Mouse (Mus musculus): ENCODE measurements around the gene Pcyt1b.
A peak's percentile ranks its signal among the peaks of the same experiment; 100 is the strongest.

Gene Pcyt1b

GRCm38 (mm10) chrX:93654218-93655002 lies at the start of gene Pcyt1b:
Gene Pcyt1b, plus strand, starts transcription at chrX:93654863.
- no peak for DNase-seq (ENCODE audit: low spot score in 2 of 2)

GRCm38 (mm10) chrX:93630256-93630655 lies 24.4 kb upstream of the Pcyt1b start:
- no peak for DNase-seq (ENCODE audit: low spot score in 2 of 2)

GRCm38 (mm10) chrX:93631657-93632449 lies 22.8 kb upstream of the Pcyt1b start, which contains the start of gene Pola1:
Gene Pola1, minus strand, starts transcription at chrX:93632155.
- peak; percentile 87 for DNase-seq (ENCODE audit: low spot score in 2 of 2)

- DNase-seq (ENCODE audit: low spot score in 2 of 2) = no peak
These were observed 19.7 kb upstream of the Pcyt1b start for GRCm38 (mm10) chrX:93634861-93635375.

- DNase-seq (ENCODE audit: low spot score in 2 of 2) = no peak
These were observed 11.1 kb upstream of the Pcyt1b start for GRCm38 (mm10) chrX:93643600-93643999.

- no peak for DNase-seq (ENCODE audit: low spot score in 2 of 2)
These were observed 10.6 kb upstream of the Pcyt1b start for GRCm38 (mm10) chrX:93644022-93644421.

- DNase-seq (ENCODE audit: low spot score in 2 of 2) = no peak
These were observed 3.9 kb upstream of the Pcyt1b start for GRCm38 (mm10) chrX:93650738-93651137.

GRCm38 (mm10) chrX:93655153-93655552 lies 490 bp downstream of the Pcyt1b start:
- no peak for DNase-seq (ENCODE audit: low spot score in 2 of 2)

GRCm38 (mm10) chrX:93663919-93664586 lies 9.4 kb downstream of the Pcyt1b start:
- DNase-seq (ENCODE audit: low spot score in 2 of 2) = no peak

GRCm38 (mm10) chrX:93664787-93665186 lies 10.1 kb downstream of the Pcyt1b start:
- no peak for DNase-seq (ENCODE audit: low spot score in 2 of 2)

- DNase-seq (ENCODE audit: low spot score in 2 of 2) = no peak
These were observed 19.8 kb downstream of the Pcyt1b start for GRCm38 (mm10) chrX:93674432-93674831.

- DNase-seq (ENCODE audit: low spot score in 2 of 2) = peak; percentile 80 to 90
These were observed 20.5 kb downstream of the Pcyt1b start for GRCm38 (mm10) chrX:93674836-93675795.

- no peak for DNase-seq (ENCODE audit: low spot score in 2 of 2)
These were observed 21.6 kb downstream of the Pcyt1b start for GRCm38 (mm10) chrX:93676228-93676627.

- DNase-seq (ENCODE audit: low spot score in 2 of 2) = no peak
These were observed 34.6 kb downstream of the Pcyt1b start for GRCm38 (mm10) chrX:93689287-93689686.

- no peak for DNase-seq (ENCODE audit: low spot score in 2 of 2)
These were observed 36.0 kb downstream of the Pcyt1b start for GRCm38 (mm10) chrX:93690672-93691071.

GRCm38 (mm10) chrX:93697596-93697995 lies 42.9 kb downstream of the Pcyt1b start:
- no peak for DNase-seq (ENCODE audit: low spot score in 2 of 2)

- peak; percentile 62 to 71 for DNase-seq (ENCODE audit: low spot score in 2 of 2)
These were observed 46.0 kb downstream of the Pcyt1b start for GRCm38 (mm10) chrX:93700528-93701225.

- DNase-seq (ENCODE audit: low spot score in 2 of 2) = no peak
These were observed 57.9 kb downstream of the Pcyt1b start for GRCm38 (mm10) chrX:93712566-93712965.

GRCm38 (mm10) chrX:93729529-93729928 lies 74.9 kb downstream of the Pcyt1b start:
- DNase-seq (ENCODE audit: low spot score in 2 of 2) = no peak

- no peak for DNase-seq (ENCODE audit: low spot score in 2 of 2)
These were observed 76.2 kb downstream of the Pcyt1b start for GRCm38 (mm10) chrX:93730854-93731253.
